Mouse (Mus musculus): Measurements from ENCODE around the gene Ccdc170. TPM values are rescaled to one million over a fixed set of nuclear protein-coding genes. Genes with fewer than 3 reads are reported as not detected.
A peak's percentile ranks its signal among the peaks of the same experiment; 100 is the strongest.

Gene Ccdc170
- total RNA-seq, 2 experiments from 2014 or later: 0.31 to 1.0 TPM

DNA sequence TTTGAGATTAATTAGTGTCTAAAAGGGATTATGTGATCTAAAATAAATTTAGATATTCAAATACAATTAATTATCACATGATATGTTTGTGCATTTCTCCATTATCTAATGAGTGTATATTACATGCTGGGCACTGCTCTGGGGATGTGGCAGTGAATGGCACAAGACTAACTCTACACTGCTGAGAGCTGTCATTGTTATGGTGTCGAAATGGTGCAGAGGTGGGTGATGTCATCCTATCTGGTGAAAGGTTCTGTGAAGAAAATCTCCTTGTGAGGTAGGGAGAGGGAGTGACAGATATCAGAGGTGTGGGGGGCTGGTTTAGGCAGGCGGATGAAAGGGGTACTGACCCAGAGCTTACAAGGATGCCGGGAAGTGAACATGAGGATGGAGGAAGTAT, 37.3 kb downstream of the Ccdc170 start:
- no peak for DNase-seq
- intact Hi-C loops (cut with DNase I): no loop called here

GRCm38 (mm10) chr10:4520394-4521102, 38.2 kb downstream of the Ccdc170 start:
- intact Hi-C loops (cut with DNase I): no loop called here
- DNase-seq: no peak

GRCm38 (mm10) chr10:4522116-4522515, 39.8 kb downstream of the Ccdc170 start:
- intact Hi-C loops (cut with DNase I): no loop called here
- DNase-seq: no peak

GRCm38 (mm10) chr10:4523078-4523477, 40.8 kb downstream of the Ccdc170 start:
- intact Hi-C loops (cut with DNase I): no loop called here
- no peak for DNase-seq

GRCm38 (mm10) chr10:4528043-4528442, 45.7 kb downstream of the Ccdc170 start:
- no peak for DNase-seq
- intact Hi-C loops (cut with DNase I): no loop called here

DNA sequence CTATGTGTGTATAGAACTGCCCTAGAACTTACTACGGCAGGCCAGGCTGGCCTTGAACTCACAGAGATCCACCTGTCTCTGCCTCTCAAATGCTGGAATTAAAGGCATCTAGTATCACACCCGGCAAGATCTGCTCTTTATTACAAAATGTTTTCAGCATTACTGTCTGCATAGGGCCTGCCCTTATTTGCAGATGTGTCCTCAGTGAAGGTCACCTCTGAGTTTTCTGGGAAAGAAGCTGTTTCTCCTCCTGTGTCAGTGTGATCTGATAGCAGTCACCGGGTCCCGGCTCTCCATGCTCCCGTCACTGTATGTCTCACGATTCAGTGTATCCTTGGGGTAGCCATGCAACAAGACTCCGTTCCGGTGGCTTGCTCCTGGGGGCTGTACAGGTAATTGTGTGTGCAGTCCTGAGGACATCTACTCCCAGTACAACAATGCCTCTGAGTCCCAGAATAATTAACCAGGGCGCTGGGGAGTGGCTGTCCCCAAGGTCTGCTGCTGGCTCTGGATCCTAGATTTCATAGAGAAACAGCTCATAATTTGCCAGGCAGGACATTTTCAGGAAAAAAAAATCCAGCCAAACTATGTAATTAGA, 48.4 kb downstream of the Ccdc170 start:
- no peak for DNase-seq
- intact Hi-C loops (cut with DNase I): no loop called here

DNA sequence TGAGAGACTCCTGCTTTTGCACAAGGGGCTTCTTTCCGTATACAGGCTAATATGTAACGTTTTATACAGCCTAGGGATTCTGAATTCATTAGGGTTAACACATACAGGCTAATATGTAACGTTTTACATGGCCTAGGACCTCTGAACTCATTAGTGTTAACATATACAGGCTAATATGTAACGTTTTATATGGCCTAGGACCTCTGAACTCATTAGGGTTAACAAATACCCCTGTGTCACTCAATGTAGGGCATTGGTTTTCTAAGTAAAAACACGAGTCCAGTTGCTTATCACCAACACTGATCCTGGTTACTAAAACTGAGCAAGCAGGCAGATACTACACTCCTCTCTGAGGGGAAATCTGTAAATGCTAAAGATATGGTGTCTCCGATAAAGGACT, 49.6 kb downstream of the Ccdc170 start:
- intact Hi-C loops (cut with DNase I): no loop called here

DNA sequence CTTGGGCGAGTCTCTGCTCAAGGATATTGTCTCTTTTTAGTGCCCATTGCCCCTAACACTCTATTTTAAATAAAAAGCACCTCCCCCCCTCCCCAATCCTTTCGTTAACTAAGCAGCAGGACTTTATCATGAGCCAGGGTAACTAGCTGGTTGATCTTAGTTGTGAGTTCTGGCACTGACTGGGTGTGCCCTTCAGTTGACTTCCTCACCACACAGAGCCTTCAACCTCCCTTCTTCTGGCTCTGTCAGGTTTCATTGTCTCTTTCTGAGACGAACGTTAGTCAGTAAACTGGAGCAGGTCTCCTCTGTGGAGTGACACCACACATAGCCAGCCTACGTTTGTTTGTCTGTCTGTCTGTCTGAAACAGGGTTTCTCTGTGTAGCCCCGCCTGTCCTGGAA, 50.4 kb downstream of the Ccdc170 start:
- intact Hi-C loops (cut with DNase I): no loop called here

More for the DNA sequence above, 49.6 kb downstream of the Ccdc170 start:
- DNase-seq: no peak

GRCm38 (mm10) chr10:4533873-4534272, 51.6 kb downstream of the Ccdc170 start:
- no peak for DNase-seq
- intact Hi-C loops (cut with DNase I): no loop called here

More for the DNA sequence above, 50.4 kb downstream of the Ccdc170 start:
- no peak for DNase-seq

DNA sequence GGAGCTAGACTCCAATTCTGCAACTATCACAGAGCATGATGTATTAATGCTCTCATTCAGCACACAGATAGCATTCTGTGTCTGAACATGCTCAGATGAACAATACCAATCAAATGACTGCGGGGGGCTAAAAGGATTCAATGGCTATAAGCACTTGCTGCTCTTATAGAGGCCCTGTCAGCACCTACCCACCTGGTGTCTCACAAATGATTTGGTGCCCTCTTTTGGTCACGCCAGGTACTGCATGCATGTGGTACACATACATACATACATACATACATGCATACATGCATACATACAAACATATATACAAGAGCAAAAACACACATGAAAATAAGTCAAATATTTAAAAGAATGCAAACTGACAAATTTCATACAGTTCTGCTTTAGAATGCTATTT, 63.2 kb downstream of the Ccdc170 start:
- DNase-seq: no peak
- intact Hi-C loops (cut with DNase I): no loop called here

- DNase-seq: peak; percentile 4 to 9
- intact Hi-C loops (cut with DNase I): no loop called here
Measured at GRCm38 (mm10) chr10:4553442-4554119, 71.3 kb downstream of the Ccdc170 start.

DNA sequence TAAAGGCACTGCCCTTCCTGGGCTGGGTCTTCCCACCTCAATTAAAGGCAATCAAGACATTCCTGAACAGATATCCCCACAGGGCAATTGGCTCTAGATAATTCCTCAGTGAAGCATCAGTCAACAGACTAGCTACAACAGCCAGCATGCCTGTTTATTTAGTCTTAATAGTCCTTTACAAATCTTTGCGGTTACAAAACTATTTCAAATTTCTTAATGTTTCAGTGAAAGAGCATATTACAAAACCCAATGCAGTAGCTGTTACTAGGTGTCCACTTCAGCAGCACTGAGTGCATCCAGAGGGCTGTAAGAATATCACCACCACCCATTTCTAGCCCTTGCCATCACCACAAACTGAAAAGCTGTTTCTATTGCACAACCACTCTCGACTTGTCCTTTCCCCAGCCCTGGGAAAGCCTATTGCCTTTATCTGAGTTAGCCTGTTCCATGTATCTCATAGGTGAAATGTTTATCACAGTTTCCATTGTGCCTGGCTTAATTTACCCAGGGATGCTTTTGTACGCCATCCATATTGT, 74.6 kb downstream of the Ccdc170 start:
- intact Hi-C loops (cut with DNase I): no loop called here
- no peak for DNase-seq

GRCm38 (mm10) chr10:4559132-4559531, 76.8 kb downstream of the Ccdc170 start:
- intact Hi-C loops (cut with DNase I): no loop called here
- no peak for DNase-seq

DNA sequence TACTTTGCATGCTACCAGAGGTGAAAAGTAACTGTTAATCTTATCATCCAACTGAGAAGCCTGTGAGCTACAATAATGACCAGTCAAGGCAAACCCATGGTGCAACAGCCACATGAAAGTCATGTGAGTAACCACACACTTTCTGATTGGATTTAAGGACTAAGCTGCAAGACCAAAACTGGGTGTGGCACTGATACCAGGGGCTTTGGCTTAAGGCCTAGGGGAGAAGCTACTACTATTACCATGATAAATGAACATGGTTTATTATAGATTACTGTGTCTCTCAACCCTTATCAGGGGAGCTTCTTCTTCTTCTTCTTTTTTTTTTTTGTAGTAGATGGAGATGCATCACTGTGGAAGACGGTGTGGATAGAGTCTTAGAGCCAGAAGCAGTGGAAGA, 82.8 kb downstream of the Ccdc170 start:
- DNase-seq: no peak
- intact Hi-C loops (cut with DNase I): no loop called here

- intact Hi-C loops (cut with DNase I): no loop called here
- DNase-seq: no peak
Measured at GRCm38 (mm10) chr10:4570778-4571177, 88.5 kb downstream of the Ccdc170 start.

DNA sequence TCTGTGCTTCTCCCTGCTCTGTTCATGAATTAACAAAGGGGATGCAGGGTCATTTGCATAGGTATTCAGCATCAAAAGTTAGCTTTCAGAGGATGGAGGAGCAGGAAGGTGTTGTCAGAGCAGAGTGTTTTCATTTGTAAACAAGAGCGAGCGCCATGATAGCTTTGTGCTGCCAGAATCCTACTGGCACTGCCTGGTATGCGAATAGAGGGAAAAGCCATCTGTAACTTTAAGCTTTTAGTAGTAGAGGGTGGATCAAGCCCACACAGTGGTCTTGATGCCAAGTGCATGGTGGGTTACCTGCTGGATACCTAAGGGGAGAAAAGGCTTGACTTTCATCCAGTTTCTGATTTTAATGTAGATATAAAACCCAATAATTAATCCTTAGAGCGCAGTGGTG, 89.0 kb downstream of the Ccdc170 start:
- no peak for DNase-seq
- intact Hi-C loops (cut with DNase I): no loop called here

GRCm38 (mm10) chr10:4581905-4582304, 99.6 kb downstream of the Ccdc170 start:
- no peak for DNase-seq
- intact Hi-C loops (cut with DNase I): no loop called here

- DNase-seq: no peak
- intact Hi-C loops (cut with DNase I): no loop called here
Measured at GRCm38 (mm10) chr10:4586691-4587090, 104.4 kb downstream of the Ccdc170 start.

- intact Hi-C loops (cut with DNase I): no loop called here
- DNase-seq: no peak
Measured at GRCm38 (mm10) chr10:4589576-4589975, 107.3 kb downstream of the Ccdc170 start.

- intact Hi-C loops (cut with DNase I): loop anchor here (10.0 kb wide), 1 partner anchor 404 kb away; no protein-coding TSS in a partner anchor
Measured at GRCm38 (mm10) chr10:4590956-4591355, 108.7 kb downstream of the Ccdc170 start.

GRCm38 (mm10) chr10:4593828-4594227, 111.5 kb downstream of the Ccdc170 start:
- intact Hi-C loops (cut with DNase I): loop anchor here (10.0 kb wide), 1 partner anchor 401 kb away; no protein-coding TSS in a partner anchor

More at GRCm38 (mm10) chr10:4590956-4591355, 108.7 kb downstream of the Ccdc170 start:
- no peak for DNase-seq

More at GRCm38 (mm10) chr10:4593828-4594227, 111.5 kb downstream of the Ccdc170 start:
- no peak for DNase-seq
